Mouse (Mus musculus) MN1 (cell line): ENCODE measurements around the gene Lgals3bp.
A peak's percentile ranks its signal among the peaks of the same experiment; 100 is the strongest.
"Not testable (repeated sequence)": the region's sequence is repeated elsewhere in the genome, so short reads cannot be mapped to it uniquely, and the experiment has no call there.

Source experiments
- DNase-seq: peaks from one replicate; pipeline ENCODE4 v3.0.0-alpha.2; 2016; ENCODE audit warnings: low spot score

Gene Lgals3bp

DNA sequence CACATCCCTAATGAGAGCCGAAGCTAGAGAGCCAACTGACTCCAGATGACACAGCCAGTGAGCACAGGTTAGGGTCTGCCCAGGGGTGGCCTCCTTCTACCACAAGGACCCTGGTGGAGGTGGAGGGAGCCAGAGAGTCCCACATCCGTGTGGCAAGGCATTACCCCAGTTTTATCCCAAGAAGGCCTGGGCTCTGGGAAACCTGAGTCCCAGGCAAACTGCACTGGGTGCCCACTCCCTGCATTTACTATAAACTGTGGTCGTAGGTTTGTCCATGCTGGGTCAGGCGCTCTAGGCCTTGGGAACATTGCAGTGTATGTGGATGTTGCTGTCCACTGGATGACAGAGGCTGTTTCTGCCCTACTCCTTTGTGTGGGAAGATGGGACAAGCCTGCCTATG is 697 bp downstream of the Lgals3bp start:
- DNase-seq = no peak

DNA sequence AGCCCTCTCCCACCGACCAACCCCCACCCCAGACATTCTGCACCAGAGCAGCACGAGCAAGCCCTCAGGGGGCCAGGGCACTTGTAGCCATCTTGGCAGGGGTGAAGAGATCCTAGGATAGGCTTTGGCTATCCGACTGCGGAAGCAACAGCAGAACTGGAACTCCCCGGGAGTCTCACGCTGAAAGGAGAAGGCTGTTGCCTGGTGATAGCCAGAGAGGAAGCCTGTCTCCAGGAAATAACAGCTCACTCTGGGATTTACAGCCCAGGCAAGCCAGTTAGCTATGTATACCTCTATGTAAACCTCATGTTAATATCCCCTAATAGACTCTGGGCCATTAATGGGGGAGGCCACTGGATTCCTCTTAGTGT is 1.3 kb downstream of the Lgals3bp start:
- DNase-seq = no peak

DNA sequence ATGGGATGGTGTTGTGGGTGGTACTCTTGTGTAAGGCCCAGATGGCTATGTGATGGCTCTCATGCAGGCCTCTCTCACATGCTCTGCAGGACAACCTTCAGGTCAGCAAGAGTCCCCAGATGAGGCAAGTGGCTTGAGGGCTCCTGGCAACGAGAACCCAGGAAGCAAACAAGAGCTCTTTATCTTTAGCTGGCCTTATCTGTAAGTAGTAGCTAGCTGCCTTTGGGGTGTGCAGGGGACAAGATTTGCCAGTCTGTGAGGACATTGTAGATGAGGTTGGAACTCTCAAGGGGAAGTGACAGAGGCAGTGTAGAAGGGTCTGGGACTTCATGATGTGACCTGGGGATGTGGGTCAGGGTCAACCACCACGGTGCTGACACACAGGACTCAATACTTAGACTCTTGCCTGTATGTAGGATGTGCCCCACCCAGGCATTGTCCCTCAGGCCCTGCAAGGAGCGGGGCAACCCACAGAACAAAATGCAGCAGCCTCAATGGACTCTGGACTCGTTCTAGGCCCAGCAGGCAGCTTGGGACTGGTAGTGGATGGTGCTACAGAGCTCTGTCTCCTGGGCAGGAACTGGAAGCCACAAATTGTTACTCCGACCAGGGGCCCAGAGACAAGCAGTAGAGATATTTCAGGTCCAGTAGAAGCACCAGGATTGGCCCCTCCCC is 1.9 kb downstream of the Lgals3bp start:
- no peak for DNase-seq

DNA sequence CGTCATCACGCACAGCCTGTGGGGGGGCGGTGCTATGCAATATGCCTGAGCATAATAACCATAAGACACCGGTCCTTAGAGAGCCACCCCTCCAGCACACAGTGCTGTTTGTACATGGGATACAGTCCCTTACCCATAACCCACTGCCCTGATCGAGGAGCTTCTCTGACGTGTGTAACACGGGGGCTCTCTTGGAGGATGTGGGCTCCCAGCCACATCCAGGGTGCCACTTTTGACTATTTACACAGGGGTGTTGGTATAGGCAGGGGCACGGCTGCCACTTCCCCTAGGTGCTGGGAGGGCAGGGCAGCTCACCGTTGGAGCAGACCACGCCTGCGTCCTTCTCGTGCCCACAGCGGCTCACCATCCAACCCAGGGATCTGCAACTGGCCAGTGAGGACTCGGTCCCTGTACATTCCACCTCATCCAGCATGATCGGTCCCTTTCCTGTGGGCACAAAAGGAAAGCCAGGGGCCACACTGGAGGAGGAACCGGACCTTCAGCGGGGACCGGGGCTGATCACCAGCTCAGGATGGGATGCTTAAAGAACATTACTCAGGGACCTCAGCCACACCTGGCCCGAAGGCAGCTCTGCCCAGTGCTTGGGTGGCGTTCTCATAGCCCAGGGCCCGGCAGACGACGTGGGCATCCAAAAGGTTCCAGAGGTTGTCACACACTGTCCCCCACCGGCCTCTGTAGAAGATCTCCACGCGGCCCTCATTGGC is 3.9 kb downstream of the Lgals3bp start:
- DNase-seq = no peak

DNA sequence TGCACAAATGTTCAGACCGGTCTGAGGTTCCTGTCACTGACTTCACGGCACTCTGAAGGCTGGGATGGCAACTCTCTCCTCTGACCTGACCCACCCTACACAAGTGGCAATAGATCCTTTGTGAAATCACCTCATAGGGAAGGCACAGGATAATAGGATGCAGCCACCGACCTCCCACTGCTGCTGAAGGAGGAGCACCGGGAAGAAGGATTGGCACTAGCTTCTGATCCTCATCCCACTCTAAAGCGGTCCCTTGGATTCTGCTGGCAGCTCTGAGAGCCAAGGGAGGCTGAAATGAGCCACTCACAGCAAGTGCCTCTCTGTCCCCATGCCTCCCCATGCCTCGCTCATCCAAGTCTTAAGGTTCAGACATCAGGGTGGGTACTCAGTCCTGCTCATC is 7.4 kb downstream of the Lgals3bp start:
- DNase-seq = no peak

DNA sequence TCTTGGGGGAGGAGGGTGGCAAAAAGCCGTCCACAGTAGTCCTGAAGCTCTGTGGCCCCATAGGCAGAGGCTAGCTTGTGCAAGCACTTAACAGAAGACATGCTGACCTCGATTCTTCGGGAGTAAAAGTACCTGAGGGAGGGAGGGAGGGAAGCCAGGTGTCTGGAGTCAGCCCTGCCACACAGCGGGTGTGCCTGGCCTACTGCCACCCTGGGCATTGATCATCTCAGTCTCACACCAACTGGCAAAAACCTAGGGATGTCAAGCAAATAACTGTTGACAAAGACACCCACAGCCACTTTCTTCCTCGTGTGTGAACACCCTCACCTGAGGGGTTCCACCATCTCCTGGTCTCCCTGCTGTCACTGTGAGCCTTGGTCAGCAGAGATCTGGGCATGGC is 7.9 kb downstream of the Lgals3bp start:
- no peak for DNase-seq

DNA sequence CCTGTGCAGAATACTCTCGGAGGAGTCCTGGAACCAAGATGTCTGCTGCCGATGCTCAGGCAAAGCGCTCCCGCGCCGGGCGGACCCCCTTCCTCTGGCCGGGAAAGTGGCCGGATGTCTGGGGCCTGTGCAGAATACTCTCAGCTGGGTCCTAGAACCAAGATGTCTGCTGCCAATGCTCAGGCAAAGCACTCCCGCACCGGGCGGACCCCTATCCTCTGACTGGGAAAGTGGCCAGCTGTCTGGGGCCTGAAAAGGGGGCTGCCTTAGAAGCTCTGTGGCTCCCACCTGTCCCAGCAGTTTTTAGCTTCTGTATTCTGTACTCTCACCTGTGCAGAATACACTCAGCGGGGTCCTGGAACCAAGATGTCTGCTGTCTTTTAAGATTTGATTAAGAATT is 14.1 kb downstream of the Lgals3bp start:
- DNase-seq = not testable (repeated sequence)

DNA sequence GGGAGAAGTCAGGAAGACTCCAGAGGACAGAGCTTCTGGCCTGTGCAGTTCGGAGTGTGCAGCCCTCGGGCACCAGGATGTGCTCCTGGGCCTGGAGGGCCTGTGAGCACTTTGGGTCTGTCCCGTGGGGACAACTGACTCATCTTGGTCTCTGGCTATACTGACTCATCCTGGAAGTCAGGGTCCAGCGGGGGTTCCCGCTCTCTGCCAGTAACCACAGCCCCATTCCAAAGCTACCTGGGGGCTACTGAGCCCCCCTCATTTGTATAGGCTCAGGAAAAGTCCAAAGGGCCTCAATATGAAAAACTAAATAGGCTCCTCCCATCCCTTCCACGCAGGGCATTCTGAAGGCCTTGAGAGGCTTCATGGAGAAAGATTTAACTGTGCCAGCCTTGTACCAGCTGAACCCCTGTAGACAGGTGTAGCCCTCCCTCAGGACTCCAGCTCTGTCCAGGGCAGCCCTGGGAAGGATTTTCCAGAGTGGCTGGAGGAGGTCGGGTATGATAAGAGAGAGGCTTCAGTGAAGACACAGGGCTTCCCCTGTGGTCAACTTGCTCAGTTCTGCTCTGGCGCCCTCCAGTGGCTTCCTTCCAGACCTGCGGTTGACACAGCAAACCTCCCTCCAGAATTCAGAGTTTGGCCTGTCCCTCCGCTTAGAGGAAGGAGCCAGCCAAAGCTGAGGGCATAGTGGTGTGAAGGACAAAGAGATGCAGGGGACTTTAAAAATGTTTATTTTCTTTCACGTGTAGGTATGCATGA is 22.5 kb downstream of the Lgals3bp start:
- peak; percentile 89 for DNase-seq

DNA sequence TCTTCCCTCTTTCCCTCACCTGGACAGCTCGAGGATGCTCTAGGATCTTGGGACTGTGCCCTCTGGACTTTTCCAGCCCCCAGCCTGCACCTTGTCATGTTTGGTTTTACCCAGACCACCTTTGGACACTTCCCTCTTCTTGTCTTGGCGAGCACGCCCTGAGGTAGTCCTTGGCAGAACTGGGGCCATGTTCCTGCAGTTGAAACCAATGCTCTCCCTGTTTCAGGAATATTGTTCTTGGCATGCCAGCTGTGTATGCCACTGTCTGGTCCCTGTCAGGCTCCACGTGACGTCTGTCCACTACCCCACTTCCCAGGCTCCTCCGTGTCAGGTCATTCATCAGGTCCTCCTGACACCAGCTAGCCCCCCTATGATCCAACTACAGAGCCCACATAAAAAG is 23.2 kb downstream of the Lgals3bp start:
- DNase-seq = no peak

DNA sequence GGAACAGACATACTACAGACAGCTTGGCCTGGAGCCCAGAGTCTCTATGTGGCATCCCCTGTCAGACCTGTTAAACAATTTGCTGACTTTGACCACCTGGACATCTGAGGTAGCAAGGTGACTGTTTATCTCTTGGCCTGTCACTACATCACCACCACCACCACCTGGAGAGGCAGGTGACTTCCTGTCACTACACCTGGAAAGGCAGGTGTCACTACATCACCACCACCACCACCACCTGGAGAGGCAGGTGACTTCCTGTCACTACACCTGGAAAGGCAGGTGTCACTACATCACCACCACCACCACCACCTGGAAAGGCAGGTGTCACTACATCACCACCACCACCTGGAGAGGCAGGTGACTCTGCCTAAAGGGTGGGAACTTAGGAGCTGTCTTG is 25.6 kb downstream of the Lgals3bp start:
- DNase-seq = not testable (repeated sequence)

DNA sequence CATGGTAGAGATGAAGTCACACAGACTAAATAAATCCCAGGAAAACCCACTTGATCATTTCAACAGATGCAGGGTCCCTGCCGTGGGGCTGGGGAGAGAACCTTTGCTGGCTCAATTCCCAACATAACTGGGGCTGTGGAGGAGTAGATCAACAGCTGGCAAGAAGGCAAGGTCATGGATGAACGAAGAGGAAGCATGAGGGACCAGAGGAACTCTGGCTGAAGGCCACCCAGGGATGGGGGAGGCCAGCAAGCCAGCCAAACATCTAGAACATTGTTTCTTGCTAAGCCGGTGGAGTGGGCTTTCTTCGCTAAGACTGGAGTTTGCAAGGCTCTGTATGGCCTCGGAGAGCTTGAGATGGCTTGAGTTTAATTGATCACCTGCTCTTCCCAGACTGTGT is 26.0 kb downstream of the Lgals3bp start:
- DNase-seq = no peak

DNA sequence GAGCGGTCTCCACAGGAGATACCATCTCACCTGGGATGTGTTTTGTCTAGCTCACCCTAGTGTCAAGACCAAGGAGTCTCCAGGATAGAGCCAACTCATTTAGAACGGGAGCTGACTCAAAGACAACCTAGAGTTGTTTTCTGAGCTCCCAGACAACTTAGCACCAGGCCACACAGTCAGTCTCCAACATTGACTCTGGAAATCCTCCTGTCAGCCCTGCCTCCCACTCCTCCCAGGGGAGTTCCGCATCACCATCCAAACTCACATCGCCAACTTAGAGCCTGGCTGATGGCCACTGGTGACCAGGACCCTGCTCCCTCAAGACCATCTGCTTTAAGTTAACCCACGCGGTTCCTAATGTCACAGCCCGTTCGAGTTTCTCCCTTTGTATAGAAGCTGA is 26.4 kb downstream of the Lgals3bp start:
- no peak for DNase-seq

DNA sequence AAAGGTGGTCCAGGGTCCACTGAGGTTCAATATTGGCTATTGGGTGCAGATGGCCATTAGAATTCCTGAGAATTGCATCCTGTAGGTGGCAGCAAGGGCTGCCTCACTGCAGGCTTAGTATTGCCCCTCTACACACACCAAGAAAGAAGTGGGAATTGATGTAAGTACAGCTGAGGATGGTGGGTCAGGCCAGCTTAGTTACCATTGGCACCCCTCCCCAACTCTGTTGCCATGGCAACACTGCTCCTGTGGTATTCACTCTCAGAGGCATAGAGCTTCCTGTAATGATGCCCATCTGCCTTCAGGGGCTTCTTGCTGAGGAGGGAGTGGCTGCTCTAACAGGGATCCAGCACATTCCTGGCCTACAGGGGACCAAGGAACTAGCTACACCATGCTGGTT is 26.9 kb downstream of the Lgals3bp start:
- DNase-seq = no peak

DNA sequence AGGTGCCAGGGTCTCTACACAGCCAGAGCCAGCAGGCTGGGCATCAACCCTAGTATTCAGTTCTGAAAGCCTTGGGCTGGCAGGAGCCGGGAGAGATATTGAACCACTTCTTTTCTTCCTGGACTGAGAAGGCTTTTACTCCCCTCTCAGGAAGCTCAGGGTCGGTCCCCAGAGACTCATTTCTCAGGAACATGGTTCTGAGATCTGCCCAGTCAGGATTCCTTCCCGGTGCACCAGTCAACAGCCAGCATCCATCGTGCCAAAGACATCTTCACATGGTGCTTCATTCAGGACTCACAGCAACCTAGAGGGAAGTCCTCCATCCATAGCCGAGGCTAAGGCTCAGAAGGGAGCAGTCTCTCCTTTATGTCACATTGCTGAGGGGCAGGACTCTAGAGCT is 27.4 kb downstream of the Lgals3bp start:
- no peak for DNase-seq

DNA sequence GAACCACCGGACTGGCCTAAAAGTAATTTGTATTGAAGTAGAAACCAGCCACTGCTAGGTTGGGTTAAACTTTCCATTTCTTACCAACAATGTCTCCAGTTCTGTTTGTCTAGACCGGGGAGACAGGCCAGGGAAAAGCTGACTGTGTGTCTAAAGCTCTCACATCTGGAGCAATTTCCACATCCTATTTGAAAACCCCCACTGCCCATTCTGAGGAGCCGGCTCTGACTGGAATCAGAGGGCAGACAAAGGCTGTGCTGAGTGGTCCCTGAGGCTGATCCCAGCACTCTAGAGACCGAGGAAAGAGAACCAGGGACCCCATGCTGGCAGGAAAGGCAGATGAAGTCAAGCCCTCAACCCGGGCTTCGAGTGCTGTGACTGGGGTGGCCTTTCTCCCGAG is 29.3 kb downstream of the Lgals3bp start:
- DNase-seq = no peak

DNA sequence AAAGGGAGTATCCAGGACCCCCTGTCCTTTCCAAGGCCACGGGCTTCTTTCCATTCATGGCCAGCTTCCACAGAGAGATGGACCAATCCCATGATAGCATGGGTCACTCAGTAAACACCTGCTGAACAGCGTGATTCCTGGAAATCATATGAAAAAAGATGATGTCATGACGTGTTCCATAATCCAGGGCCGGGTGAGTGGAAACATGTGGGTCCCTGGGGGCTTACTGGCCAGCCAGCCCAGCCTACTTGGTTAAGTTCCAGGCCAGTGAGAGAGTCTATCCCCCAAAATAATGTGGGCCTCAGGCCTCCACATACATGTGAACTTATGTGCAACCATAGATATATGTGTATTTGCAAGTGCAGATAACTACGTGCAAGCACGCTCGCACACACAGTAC is 30.0 kb downstream of the Lgals3bp start:
- DNase-seq = no peak

DNA sequence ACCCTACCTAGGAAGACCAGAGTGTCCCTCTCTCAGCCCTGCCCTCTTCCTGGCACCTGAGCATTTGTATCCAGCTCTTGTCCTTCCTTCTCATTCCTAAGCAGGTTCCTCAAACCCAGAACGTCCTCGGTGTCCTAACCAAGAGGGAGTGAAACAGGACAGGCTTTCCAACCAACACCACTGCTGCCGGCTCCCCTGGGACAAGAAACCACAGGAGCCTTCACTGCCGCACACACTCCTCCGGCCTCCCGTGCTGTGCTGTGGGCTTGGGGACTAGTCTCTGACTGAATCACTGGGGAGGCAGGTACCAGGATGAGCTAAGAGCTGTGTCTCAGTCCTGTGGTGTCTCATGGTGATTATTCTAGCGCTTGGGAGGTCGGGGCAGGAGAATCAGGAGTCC is 32.2 kb downstream of the Lgals3bp start:
- no peak for DNase-seq

DNA sequence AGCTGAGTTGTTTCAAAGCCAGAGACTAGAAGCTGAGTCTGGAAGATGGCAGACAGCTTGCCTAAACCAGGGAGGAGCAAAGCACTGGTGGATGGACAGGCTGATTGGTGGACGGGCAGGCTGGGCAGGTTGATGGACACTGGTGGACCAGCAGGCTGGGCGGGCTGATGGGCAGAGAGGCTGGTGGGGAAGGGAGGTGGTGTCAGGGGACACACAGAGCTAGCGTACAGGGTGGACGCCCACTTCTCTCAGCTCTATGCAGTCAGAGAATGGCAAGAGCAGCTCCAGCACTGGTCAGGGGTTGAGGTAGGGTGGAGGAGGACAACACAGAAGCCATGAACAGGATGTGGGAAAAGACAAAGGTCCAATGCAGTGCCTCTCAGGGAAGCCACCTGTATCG is 32.6 kb downstream of the Lgals3bp start:
- DNase-seq = no peak

DNA sequence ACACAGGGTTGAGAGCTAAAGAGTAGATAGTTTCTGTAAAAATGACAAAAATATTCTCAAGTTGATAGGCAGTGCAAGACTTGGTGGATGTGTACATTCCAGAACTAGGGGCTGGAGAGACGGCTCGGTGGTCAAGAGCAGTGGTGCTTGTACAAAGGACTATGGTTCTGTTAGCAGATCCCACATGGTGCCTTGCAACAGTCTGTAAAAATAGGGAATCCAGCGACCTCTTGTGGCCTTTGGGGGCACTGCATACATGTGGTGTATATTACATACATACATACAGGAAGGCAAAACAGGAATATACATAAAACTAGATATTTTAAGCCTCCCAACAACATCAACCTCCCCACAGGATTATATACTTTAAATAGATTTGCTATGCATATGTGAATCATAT is 33.6 kb downstream of the Lgals3bp start:
- DNase-seq = peak; percentile 48

DNA sequence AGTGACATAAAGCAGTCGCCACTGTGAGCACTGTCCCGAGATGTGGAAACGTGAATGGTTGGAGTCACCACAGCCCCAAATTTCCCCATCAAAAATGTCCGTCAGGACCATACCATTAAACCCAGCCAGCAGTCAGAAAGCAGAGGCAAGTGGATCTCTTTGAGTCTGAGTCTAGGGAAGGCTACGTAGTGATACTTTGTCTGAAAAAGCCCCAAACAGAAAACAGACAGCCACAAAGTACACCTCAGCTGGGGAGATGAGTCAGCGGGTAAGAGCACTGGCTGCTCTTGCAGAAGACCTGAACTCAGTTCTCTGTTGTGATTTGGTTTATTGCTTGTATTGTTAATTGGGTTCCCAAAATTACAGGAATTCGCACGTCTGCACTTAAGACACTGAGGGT is 35.3 kb downstream of the Lgals3bp start:
- DNase-seq = no peak

DNA sequence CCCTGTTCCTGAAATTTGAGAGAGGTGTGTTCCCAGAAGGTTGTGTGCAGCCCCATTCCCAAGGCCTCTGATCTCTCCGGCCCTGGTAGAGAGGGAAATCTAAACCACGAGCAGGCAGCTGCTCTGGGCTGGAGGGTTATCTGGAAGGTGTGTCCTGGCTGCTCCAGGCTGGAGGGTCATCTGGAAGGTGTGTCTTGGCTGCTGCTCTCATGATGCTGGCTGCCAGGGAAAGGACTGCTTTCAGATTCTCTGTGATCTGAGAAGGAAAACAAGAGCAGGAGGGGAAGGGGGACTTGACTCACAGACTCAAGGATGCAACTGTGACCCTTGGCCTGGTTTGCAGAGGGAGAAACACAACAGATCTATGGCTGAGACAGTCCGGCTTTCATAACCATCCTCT is 35.8 kb downstream of the Lgals3bp start:
- peak; percentile 79 for DNase-seq

DNA sequence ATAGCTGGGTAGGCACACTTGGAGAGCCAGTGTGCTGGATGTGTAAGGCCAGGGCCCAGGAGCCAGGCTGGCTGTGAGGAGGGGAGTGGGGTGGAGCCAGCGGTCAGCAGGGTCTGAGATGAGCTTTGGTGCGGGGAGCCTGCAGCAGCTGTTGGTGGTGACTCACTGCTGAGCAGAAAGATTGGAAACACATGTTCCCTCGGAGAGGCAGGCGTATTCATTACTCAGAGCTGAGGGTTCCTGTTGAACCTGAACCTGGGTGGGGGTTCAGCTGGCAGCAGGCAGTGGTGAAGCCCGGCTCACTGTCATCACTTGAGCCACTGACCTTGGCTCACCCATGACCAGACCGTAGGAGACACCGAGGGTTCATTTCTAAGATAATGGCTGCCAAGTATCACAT is 36.7 kb downstream of the Lgals3bp start:
- peak; percentile 89 for DNase-seq

DNA sequence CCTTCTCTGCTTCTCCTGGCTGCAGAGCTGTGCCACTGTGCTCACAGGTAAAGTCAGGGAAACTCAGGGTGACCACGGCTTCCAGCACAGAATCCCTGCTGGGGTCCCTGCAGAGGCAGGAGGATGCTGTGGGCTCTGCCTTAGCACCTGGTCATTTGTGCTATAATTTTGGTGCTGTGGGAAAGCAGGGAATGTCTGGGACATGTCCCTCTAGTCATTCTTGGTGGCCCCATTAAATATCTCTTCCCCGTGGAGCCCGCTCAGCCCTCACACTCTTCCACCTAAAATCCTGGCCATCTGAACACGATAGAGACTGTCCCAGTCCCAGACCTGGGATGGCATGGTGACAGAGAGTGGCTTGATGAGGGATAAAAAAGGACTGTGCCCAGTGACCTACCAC is 37.9 kb downstream of the Lgals3bp start:
- DNase-seq = no peak
